Mouse (Mus musculus) heart, postnatal 0 days (tissue): ENCODE measurements at regions not wholly inside any gene's neighbourhood (a gene's known extent, or its start where the extent isn't known, plus 50 kb on each side); places are given as distances from the start of the nearest gene placed in this dataset.

ENCODE experiments used
- CTCF ChIP-seq: IDR thresholded peaks from 2 replicates; pipeline ENCODE4 v1.5.1; 2016; ENCODE audit warnings: antibody characterized with exemption, control low read depth, low read depth
- EP300 ChIP-seq: IDR thresholded peaks from 2 replicates; pipeline ENCODE4 v1.6.1; 2016; ENCODE audit warnings: antibody characterized with exemption, low read depth

DNA sequence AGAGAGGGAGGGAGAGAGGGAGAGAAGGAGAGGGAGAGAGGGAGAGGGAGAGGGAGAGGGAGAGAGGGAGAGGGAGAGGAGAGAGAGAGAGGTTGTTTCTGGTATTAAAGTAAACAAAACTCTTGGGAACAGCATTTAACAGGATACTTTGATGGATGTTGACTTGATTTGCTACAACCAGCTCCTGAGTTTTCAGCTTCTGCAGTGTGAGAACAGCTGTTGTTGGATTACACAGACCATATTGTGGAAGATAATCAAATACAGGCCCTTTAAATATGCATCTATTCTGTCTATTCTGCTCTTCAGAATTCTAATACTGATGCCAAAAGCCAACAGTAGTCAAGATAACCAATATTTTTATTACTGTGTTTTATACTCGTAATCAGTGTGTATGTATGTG is 64.4 kb upstream of the Bmper start:
- no peak for TF ChIP-seq CTCF
- TF ChIP-seq EP300: no peak
